Mouse (Mus musculus) cortical plate, adult 2 months (tissue): ENCODE measurements around the gene Ifi35.

Experiments
- CTCF ChIP-seq: fragments of 200-500 bp; IDR thresholded peaks from 2 replicates; pipeline ENCODE4 v1.5.1; 2011; ENCODE audit warnings: mild to moderate bottlenecking, control low read depth, low read length; ENCODE audit not compliant: insufficient read depth; ENCODE audit errors: extremely low read depth
- POLR2A ChIP-seq: fragments of 200-500 bp; IDR thresholded peaks from 2 replicates; pipeline ENCODE4 v1.6.1; 2011; ENCODE audit warnings: mild to moderate bottlenecking, low read length, control low read depth; ENCODE audit not compliant: insufficient read depth; ENCODE audit errors: extremely low read depth

DNA sequence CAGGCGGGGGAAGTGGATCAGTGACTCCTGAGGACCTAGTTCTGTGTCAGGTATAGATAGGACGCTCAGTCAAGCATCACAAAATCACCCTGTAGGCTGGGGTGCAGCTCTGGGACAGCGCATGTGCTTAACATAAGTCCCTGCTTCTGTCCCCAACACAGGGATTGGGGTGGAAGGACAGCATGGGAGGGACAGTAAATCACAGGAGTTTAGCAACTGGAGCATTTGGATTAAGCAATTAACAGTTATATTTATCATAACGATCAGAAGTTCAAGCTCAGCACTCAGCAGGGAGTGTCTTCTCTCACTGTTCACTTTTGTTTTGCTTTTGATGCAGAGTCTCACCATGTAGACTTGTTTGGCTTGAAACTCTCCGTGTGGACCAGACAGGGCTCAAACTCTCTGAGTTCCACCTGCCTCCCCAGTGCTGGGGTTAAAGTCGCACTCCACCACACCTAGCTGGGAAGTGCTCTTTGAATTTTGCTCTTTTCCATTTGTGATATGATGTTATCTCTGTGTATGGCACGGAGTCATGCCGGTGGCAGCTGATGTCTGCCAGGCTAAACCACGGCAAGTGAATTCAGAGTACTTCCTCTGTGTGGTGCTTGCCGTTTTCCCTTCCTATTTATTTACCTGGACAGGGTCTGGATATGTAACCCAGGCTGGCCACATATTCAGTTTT is 4.0 kb downstream of the Ifi35 start:
- no peak for TF ChIP-seq POLR2A
- no peak for TF ChIP-seq CTCF
